Mouse (Mus musculus): ENCODE measurements around the gene Gm15319.
"Not testable (repeated sequence)": the region's sequence is repeated elsewhere in the genome, so short reads cannot be mapped to it uniquely, and the experiment has no call there.

The Gm15319 gene

DNA sequence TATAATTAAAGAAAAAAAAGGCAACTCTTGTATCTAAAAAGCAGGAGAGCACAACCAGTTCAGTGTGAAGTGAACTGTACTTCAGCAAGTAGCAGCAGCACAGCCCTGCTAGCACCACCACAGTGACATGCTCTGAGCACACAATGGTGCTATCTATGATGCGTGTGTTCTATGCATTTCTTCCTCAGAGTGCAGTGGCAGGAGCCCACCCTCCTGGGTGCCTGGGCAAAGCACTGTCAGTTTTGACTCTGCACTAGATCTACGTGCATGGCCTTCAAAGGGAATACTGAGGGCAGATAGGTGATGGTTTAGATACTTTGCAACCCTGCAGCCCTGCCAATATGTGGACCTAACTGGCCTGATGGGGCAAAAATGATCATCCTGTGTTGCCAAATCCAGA, at the start of gene Gm15319:
Gene Gm15319 (minus strand): TSS at position 101 of the 400 bp plus-strand sequence.
- in situ Hi-C loops (cut with MseI, MboI), result not testable (repeated sequence)

DNA sequence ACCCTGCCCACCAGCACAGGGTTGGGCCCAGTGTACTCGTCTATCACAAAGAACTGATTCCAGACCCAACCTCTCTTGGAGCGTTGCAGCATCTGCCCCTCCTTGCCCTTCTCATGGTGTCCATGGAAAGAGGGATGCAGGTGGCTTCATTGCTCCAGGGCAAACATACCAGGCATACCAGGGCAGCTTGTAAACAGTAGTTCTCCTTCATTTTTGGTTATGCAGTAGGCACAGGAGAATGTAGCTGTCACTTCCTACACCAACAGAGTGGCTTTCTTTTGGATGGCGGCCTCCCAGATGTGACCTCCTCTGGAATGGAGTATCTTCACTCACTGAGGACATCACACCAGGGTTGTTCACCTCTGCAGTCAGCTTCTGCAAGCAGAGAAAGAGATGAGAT, 47.3 kb upstream of the Gm15319 start:
- in situ Hi-C loops (cut with MseI, MboI), result not testable (repeated sequence)

DNA sequence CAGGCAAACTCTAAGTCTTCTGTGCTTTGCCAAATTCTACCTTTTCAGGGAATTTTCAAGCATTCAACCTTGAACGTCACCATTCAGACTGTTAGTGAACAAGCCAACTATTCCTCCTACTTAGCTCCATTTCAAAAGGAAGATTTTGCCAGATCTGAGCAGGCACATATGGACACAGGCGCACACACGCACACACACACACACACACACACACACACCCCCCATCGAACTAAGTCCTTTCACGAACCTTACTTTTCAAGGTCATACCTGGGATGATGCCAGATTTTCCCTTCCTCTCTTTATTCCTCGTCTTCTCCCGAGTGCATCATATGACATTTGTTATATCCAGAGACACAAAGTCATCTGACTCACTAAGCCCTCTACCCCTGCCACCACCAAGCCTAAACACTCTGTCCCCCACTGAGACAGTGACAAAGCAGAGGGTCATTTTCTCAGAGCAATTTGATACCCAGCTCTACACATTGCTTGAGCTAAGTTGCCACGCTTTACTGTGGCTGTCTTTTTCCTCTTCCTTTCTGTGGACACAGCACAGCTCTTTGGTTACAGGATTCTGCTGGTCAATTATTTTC, 45.5 kb upstream of the Gm15319 start:
- in situ Hi-C loops (cut with MseI, MboI), result not testable (repeated sequence)

DNA sequence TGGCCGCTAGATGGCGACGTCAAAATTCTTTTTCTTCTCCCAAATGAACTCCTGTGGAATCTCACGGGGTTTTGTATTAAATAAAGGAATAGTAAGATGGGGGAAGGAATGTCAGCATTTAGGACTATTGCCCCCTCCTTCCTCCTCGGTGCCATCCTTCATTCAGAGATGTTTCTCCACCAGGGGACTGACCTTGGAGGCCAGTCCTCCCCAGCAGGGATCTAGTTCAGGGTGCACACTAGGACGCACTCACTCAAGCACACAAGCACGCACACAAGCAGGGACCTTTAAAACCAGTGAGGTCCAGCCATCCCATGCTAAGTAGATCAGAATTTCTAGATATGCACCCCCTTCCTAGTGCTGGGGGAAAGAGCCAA, 26.3 kb upstream of the Gm15319 start:
- in situ Hi-C loops (cut with MseI, MboI), result not testable (repeated sequence)

DNA sequence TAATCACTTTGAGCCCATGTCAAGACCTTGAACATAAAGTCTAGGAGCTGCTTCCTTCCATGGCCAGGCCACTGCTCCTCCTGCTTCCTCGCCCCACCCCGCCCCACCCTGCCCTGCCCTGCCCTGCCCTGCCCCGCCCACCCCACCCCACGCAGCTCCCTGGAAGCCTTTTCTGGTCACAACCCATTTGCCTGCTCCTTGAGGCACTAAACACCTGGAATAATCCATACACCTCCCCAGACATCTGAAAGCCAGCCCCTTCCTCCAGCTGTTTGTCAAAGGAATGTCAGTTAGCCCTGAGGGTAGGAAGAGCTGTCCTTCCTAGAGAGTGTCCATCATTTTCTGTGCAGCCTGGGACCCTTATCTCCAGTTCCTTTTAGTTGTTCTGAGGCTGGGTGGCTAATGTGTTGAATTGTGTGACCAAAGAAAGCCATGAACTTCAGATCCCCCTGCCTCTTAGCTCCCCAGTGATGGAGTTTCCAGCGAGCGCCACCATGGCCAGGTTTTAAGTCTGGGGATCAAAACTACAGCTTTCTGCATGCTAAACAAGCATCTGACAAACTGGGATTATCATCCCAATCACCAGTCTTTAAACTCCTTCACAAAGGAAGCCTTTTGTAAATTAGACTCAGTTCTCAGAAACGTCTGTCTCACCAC, 25.8 kb upstream of the Gm15319 start:
- in situ Hi-C loops (cut with MseI, MboI), result not testable (repeated sequence)

DNA sequence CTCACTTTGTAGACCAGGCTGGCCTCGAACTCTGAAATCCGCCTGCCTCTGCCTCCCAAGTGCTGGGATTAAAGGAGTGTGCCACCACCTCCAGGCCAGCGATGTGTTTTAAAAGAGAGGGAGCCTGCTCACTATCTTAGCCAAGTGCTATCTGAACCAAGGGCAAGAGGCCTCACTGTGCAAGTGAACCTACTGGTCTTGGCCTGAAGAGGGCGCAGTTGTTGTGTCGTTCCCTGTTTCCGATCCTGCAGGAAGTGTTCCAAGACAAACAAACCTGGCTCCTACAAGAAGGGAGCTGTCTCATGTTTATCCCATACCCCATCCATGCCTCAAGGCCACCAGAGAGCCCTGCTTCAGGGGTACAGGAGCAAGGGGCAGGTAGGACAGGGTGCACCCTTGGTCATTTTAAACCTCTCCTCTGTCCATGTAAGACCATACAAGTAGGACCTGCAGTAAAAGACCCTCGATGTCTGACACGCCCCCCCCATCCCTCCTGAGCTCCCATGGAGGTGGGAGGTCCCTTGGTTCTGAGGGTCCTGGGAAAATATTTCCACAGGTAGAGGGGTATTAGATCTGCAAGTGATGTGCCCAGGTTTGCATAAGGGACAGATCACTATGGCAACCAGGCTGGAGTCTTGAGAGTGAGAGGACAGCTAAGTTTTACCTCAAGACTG, 24.2 kb upstream of the Gm15319 start:
- in situ Hi-C loops (cut with MseI, MboI), result not testable (repeated sequence)

DNA sequence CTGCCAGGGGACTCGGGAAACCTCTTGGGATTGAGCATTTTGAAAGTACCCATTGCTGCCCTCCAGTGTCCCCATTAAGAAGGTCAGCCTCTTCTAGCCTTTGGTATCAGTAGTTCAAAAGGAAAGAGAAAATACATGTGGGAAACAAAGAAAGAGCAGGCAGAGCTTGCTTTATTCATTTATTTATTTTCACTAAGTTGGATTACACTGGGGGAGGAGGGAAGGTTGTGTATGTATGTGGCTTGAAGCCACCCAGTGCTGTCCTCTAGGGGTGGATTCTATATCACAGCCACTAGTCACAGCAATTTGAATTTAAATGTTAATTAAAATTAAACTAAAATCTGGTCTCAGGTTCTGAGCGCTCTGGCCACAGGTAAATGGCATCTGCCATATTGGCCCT, 22.0 kb upstream of the Gm15319 start:
- in situ Hi-C loops (cut with MseI, MboI), result not testable (repeated sequence)

DNA sequence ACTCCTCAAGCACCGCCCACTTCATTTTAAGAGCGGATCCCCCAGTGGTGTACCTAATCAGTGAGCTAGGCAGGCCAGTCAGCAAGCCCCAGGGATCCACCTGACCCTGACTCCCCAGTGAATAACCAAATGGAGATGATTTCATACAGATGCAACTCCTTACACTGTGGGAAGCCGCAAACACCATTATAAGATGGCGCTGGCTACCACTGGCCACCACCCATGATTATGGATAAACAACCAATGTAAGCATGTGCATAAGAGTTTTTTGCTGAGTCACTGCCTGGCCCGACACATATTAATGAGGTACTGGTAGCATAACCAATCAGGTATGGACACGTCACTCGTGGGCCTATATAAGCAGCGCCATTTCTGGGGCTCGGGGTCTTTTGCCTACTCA, 21.1 kb upstream of the Gm15319 start:
- in situ Hi-C loops (cut with MseI, MboI), result not testable (repeated sequence)

DNA sequence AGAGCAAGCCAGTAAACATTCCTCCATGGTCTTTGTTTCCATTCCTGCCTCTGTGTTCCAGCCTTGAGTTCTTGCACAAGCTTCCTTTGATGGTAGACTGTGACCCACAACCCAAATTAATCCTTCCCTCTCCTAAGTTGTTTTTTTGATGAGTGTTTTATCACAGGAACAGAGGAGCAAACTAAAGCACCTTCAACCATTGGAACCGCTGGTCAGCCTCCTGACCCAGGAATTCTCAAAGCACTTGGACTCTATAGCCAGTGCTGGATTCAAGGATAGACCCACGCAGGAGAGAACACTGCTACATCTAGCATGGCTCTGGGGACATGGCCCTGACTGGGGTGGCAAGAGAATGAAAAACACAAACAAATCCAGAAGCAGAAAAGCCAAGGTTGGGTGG, 19.1 kb upstream of the Gm15319 start:
- in situ Hi-C loops (cut with MseI, MboI), result not testable (repeated sequence)

DNA sequence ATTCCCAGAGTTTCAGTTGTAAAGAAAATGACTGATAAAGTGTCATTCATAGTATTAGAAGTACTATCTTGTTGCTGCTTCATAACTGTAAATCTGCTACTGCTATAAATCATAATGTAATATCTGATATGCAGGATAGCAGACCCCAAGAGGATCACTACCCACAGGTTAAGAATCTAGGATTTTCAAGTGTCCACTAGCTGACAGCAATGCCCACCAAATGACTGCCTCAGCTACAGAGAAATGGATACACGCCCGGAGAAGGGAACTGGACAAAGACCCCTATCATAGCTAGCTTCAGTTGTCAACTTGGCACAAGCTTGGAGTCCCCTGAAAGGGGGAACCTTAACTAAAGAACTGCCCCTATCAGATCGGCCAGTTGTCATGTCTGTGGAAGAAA, 18.6 kb upstream of the Gm15319 start:
- in situ Hi-C loops (cut with MseI, MboI), result not testable (repeated sequence)

DNA sequence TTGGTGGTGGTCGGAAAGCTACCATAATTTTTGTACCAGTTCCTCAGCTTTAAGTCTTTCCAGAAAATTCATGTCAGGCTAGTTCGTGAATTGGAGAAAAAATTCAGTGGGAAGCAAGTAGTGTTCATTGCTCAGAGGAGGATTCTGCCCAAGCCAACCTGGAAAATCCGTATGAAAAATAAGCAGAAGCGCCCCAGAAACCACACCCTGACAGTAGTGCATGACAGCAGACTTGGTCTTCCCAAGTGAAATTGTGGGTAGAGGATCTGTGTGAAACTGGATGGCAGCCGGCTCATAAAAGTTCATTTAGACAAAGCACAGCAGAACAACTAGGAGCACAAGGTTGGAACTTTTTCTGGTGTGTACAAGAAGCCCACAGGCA, 18.2 kb upstream of the Gm15319 start:
- in situ Hi-C loops (cut with MseI, MboI), result not testable (repeated sequence)

DNA sequence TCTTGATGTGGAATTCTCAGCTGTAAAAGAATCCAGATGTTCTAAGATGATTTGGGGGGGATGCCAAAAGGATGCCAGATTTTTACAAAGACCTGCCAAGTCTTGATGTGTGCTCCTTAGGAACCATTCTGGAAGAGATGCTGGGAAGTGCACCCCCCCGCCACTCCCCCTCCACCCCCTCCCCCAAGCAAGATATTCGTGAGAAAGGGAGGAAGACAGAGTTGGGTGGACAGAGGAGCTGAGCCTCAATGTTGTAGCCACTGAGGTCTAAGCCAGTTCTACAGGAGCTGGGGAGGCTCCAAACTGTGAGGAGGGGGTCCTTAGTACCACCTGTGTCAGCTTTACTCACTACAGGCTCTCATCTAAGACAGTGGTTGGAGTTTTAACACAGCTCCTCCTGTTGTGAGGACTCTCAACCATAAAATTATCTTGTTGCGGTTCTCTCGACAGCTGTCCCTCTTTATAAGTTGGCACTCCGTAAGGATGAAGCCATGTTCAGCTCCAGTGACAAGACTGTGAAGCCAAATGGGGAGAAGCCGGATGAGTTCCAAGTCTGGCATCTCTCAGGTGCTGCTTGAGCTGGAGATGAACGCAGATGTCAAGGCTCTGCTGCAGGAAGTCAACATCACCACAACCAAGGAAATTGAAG, 17.7 kb upstream of the Gm15319 start:
- in situ Hi-C loops (cut with MseI, MboI), result not testable (repeated sequence)

DNA sequence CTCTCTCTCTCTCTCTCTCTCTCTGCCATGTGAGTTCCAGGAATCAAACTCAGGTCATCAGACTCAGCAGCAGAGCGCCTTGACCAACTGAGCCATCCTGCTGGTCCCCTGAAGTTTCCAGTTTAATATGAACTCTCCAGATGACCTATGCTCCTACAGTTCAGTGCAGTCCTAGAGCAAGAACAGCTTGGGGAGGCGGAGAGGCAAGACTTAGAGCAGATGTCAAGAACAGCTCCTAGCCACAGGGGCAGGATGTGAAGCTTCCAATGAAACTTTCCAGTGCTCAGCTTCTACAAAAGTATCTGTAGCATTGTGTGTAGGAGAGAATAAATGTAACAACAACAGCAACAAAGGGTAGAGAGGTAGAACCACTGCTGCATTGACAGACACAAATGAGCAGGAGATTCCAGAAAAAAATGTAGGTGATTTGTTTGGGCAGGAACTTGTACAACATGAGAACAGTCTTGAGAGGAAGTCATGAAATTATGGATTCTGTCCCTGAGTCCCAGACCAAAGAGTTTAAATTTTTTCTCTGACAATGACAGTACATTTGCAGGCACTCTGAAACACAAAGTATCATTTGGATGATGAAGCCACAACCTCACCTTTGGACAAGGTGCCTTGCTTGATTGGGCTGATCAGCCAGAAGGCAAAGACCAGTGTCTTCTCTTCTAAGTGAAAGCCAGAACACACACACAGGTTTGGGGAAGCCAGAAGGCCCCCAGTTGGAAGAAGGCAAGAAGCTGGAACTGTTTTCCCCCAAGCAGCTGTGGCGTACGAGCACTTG, 16.8 kb upstream of the Gm15319 start:
- in situ Hi-C loops (cut with MseI, MboI), result not testable (repeated sequence)

DNA sequence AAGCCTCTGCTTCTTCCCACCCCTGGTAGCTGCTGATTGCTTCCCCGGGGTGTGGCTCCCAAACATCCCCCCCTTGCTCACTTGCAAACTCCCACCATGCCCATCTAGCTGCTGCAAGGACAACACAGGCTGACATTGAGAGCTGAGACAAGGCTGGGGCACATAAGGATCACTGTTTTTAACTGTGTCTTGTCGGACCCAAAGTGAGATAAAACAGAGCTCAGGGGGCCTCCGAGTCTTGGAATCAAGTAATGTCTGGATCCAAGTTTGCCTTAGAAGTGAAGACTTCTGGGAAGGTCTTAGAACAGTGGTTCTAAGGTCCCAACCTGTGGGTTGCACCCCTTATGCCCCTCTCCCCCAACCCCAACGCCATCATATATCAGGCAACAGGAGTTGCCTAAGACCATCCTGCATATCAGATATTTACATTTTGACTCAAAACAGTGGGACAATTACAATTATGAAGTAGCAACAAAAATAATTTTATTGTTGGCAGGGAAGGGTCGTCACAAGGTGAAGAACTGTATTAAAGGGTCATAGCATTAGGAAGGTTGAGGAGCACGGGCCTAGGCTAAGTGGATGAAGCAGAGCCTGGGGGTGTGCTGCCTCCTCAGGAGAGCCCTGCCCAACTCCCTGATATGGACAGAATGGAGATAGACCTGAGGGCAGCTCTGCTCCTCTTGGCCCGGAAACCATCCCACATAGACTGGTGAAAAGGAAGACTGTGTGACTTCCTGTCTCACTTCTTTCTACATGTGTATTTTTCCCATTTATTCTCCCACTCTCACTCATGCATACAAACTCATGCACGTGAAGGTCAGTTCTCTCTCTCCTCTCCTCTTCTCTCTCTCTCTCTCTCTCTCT, 16.0 kb upstream of the Gm15319 start:
- in situ Hi-C loops (cut with MseI, MboI), result not testable (repeated sequence)

DNA sequence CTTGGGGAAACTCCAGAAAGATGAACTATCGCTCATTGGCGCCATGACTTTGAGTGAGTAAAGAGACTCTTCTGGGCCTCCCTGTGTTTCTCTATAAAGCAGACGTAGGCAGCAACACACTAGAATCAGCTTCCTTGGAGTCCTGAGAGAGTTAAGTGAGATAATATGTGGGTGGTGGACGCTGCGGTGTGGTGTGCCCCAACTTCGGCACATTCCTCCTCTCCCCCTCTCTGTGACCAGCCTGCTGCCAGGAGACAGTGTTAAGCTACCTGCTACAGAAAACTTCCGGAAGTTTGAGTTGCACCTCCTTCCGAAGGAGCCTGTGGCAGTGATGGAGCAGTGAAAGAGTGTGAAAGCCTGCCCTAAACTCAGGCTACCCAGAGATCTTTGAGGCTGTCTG, 15.3 kb upstream of the Gm15319 start:
- in situ Hi-C loops (cut with MseI, MboI), result not testable (repeated sequence)

DNA sequence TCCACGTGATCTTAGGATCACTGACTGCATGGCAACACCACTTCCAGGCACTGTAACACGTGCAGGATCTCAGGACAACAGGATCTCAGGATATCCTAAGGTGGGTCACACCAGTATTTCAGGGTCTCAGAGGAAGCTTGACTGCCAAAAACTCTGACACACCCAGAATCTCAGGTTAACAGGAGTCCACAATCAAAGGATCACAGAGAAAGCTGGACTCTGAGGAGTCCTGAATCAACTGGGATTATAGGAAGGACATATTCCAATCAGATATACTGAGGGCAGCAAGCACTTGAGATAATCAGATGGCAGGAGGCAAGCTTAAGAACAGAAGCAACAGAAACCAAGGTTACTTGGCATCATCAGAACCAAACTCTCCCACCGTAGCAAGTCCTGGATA, 12.7 kb upstream of the Gm15319 start:
- in situ Hi-C loops (cut with MseI, MboI), result not testable (repeated sequence)

DNA sequence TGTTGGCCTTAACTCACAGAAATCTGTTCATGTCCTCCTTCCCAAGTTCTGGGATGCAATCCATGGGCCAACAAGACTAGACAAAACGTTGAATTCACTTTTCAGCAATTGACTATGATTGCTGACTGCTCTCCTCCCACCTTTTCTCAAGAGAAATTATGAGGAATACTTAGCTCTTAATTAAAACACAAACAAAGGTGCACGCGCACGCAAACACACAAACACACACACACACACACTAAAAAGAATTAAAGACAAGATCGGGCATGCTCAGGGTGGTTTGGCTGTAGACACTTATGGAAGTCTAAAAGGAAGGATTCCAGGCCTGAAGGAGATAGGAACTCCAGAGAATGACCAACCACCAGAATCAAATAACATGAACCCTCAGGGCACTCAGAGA, 6.6 kb downstream of the Gm15319 start:
- in situ Hi-C loops (cut with MseI, MboI), result not testable (repeated sequence)

DNA sequence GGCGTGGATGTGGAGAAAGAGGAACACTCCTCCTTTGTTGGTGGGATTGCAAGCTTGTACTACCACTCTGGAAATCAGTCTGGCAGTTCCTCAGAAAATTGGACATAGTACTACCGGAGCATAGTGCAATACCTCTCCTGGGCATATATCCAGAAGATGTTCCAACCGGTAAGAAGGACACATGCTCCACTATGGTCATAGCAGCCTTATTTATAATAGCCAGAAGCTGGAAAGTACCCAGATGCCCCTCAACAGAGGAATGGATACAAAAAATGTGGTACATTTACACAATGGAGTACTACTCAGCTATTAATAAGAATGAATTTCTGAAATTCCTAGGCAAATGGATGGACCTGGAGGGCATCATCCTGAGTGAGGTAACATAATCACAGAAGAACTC, 9.4 kb downstream of the Gm15319 start:
- in situ Hi-C loops (cut with MseI, MboI), result not testable (repeated sequence)

DNA sequence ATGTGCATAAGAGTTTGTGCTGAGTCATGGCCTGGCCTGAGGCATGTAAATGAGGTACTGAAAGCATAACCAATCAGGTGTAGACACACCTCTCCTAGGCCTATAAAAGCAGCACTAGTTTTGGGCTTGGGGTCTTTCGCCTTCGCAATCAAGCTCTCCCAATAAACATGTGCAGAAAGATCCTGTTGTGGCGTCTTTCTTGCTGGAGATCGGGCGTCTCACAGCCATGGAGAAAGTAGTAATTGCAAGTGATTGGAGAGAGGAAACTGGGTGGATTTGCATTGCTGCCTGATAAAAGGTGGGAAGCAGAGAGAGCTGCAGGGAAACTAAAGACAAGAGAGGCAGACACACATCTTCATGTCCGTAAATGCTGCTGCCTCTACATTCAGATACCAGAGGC, 60.3 kb downstream of the Gm15319 start:
- in situ Hi-C loops (cut with MseI, MboI), result not testable (repeated sequence)

DNA sequence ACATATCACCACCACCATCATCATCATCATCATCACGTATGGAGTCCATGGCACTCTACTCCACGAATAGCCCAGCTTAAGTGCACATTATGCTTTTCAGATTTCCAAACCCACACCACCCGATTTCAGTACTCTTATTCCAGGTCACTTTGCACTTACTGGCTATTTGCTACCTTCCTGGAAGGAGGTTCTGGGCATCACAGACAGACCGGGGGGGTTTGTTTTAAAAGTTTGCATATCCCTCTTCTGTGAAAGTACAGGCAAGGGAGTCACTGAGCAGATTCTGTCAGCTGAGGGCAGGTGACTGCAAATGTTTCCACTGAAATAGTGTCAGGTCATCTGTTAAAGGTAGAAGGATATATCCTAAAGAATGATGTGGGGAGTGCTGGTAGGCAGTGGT, 63.0 kb downstream of the Gm15319 start:
- in situ Hi-C loops (cut with MseI, MboI), result not testable (repeated sequence)

DNA sequence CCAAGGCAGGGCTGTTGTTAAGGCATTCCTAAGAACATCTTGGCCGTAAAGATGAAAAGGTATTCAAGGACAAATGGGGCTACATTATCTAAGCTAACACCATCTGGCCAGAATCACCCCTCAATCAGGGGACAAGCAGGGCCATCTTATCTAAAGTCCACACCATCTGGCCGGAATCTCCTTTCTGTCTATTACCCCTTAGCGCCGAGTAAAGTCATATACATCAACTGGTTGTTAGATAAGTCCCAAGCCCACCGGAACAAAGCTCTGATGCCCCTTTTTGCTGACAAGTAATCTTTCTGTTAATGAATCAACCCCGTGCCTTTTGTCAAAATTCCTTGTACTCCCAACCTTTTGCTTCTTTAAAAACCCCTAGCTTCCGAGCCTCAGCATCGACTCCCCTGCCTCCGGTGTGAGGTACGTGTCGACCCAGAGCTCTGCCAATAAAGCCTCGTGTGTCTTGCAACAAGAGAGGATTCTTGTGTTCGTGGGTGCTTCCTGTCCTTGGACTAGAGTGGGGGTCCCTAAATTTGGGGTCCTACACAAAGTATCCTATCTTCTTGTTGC, 65.0 kb downstream of the Gm15319 start:
- in situ Hi-C loops (cut with MseI, MboI), result not testable (repeated sequence)
